Mouse (Mus musculus) spleen, adult 10 weeks (tissue): ENCODE data around the gene Tdpoz5. TPM values are rescaled to one million over a fixed set of nuclear protein-coding genes. Genes with fewer than 3 reads are reported as not detected.

Experiments
- polyA plus RNA-seq: library from polyadenylated mRNA; stranded (reverse); fragments of 350-450 nt; fragmentation: Illumina TruSeq; extraction: RNeasy Lipid Tissue Mini Kit (QIAGEN cat#74804); gene quantifications from one replicate; pipeline ENCODE4 v1.2.3, GENCODE M21; 2015; ENCODE audit warnings: low replicate concordance; ENCODE audit not compliant: insufficient read depth

Gene Tdpoz5
- not detected for polyA plus RNA-seq

GRCm38 (mm10) chr3:93961214-93961613 is at the start of gene Tdpoz5:
Tdpoz5 (minus strand) TSS chr3:93961314.

GRCm38 (mm10) chr3:93943443-93943842 is 17.7 kb downstream of the Tdpoz5 start, which contains the start of gene Gm9117:
Gm9117 (minus strand) TSS chr3:93943543.

Other genes starting within 250 kb of the Tdpoz5 start
- gene Gm5773, start 188.3 kb downstream of the Tdpoz5 start, polyA plus RNA-seq: not detected
- not detected for gene Tdpoz4, start 164.9 kb downstream of the Tdpoz5 start, polyA plus RNA-seq
- not detected for gene Tdpoz3, start 135.3 kb downstream of the Tdpoz5 start, polyA plus RNA-seq
- not detected for gene Gm9117, start 17.8 kb downstream of the Tdpoz5 start, polyA plus RNA-seq
- gene Gm9125, start 93.6 kb upstream of the Tdpoz5 start, polyA plus RNA-seq: not detected
- not detected for gene Gm10697, start 111.3 kb upstream of the Tdpoz5 start, polyA plus RNA-seq
- not detected for gene Gm10696, start 216.9 kb upstream of the Tdpoz5 start, polyA plus RNA-seq
- not detected for gene Gm5286, start 235.4 kb upstream of the Tdpoz5 start, polyA plus RNA-seq